Mouse (Mus musculus): ENCODE measurements around the gene Vwa2. TPM values are rescaled to one million over a fixed set of nuclear protein-coding genes. Genes with fewer than 3 reads are reported as not detected.

Vwa2 gene
- polyA plus RNA-seq, 1 experiment from 2014 or later, result 0.63 TPM

DNA sequence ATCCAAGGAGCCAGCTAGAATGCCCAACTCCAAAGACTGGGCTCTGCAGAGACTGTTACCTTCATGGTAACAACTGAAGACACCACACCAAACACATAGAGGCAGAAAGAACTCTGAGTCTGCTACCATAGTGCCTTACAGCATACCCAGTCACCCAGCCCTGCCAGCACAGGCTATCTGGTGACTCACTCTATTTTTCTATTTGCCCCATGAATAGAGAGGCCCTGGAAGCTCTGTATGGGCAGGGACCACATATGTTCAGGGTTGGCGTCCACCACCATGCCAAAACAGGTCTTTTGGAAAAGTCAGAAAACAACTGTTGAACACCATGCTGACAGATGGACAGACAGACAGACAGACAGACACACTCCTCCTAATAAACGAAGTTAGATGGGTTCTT, 85.0 kb downstream of the Vwa2 start:
- no peak overlapping the region for H3K27ac ChIP-seq (ENCODE audit: low read depth, low read length)
- H3K9me3 ChIP-seq (ENCODE audit: control insufficient read depth, low read length), result no peaks in the 10 kb centered on the region
- no peak overlapping the region for H3K4me2 ChIP-seq (replicated peaks; ENCODE audit: low read depth, low read length)
- DNase-seq (ENCODE audit: low spot score) (no peak), ATAC-seq (ENCODE audit: low FRiP score) (no peak)
- H3K4me1 ChIP-seq (replicated peaks; ENCODE audit: control insufficient read depth, insufficient read depth, low read length), result no peaks in the 10 kb centered on the region
- no peaks in the 10 kb centered on the region for H3K36me3 ChIP-seq (ENCODE audit: control insufficient read depth, insufficient read depth, low read length)
- no peaks in the 10 kb centered on the region for H3K27me3 ChIP-seq (ENCODE audit: control insufficient read depth, insufficient read depth, low read length)
- H3K9ac ChIP-seq (ENCODE audit: low read depth, low read length), result no peak overlapping the region
- no peak overlapping the region for H3K4me3 ChIP-seq (ENCODE audit: low read depth, low read length)
- 91% methylated on average over 2 of the region's 2 CpGs for WGBS

DNA sequence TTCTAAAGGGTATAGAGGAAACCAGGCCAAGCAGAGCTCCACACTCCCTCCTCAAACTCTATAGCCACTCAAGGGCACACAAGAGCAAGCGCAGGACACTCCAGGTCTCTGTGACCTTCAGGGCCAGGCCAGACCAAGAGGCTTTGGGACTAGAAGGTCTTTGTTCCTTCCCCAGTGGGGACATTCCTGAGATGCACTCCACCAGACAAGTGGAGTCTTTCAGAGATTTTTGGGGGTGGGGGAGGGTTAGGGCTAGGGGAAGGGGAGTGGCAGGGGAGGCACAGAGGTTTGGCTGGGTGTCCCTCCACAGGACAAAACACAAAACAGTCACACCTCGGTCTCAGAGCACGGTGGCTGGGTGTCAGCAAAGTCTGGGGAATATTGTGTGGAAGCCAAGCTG, 85.6 kb downstream of the Vwa2 start:
- Histone ChIP-seq H3K27me3 (ENCODE audit: control insufficient read depth, insufficient read depth, low read length) (no peaks in the 10 kb centered on the region), H3K27ac (ENCODE audit: low read depth, low read length) (no peak overlapping the region), H3K4me3 (ENCODE audit: low read depth, low read length) (no peak overlapping the region), H3K4me1 (replicated peaks; ENCODE audit: control insufficient read depth, insufficient read depth, low read length) (no peaks in the 10 kb centered on the region), H3K9ac (ENCODE audit: low read depth, low read length) (no peak overlapping the region), H3K36me3 (ENCODE audit: control insufficient read depth, insufficient read depth, low read length) (no peaks in the 10 kb centered on the region), H3K9me3 (ENCODE audit: control insufficient read depth, low read length) (no peaks in the 10 kb centered on the region), H3K4me2 (replicated peaks; ENCODE audit: low read depth, low read length) (no peak overlapping the region)
- ATAC-seq (ENCODE audit: low FRiP score), result no peak
- no peak for DNase-seq (ENCODE audit: low spot score)
- WGBS, result 76% methylated on average over 3 of the region's 3 CpGs

Other genes with a start within 250 kb of the Vwa2 start
- gene Adrb1, start 152.1 kb upstream of the Vwa2 start, polyA plus RNA-seq (2014; fragmentation: Nextera tagmentation; extraction: Ambion mirVana), result 0.11 and 0.17 TPM in 2 replicates
- 23.3 and 25.7 TPM in 2 replicates for gene Ccdc186, start 52.1 kb upstream of the Vwa2 start, polyA plus RNA-seq (2014; fragmentation: Nextera tagmentation; extraction: Ambion mirVana)
- 0.68 and 0.95 TPM in 2 replicates for gene Tdrd1, start 48.0 kb upstream of the Vwa2 start, polyA plus RNA-seq (2014; fragmentation: Nextera tagmentation; extraction: Ambion mirVana)
- 3.7 and 5.5 TPM in 2 replicates for gene Afap1l2, start 134.0 kb downstream of the Vwa2 start, polyA plus RNA-seq (2014; fragmentation: Nextera tagmentation; extraction: Ambion mirVana)

All from hindbrain, embryonic 11.5 days (tissue).